Mouse (Mus musculus) neural tube, embryonic 14.5 days (tissue): ENCODE results near the gene Cd5. TPM values are rescaled to one million over a fixed set of nuclear protein-coding genes. Genes with fewer than 3 reads are reported as not detected.

Experiments
- ATAC-seq: fragments of 200-750 bp; cut with Nextera tagmentation; 2 replicates; pipeline ENCODE4 v1.8.0; 2017; ENCODE audit warnings: low read depth, mild to moderate bottlenecking, moderate TSS enrichment, moderate library complexity
- H3K27ac ChIP-seq: fragments of 300-500 bp; sonication (generic); 2 replicates; pipeline ENCODE4 v1.5.1; 2014; ENCODE audit warnings: low read depth, mild to moderate bottlenecking, control low read depth, low read length, moderate library complexity, mixed read lengths
- H3K27me3 ChIP-seq: fragments of 300-500 bp; sonication (generic); 2 replicates; pipeline ENCODE4 v1.6.1; 2014; ENCODE audit warnings: low read length; ENCODE audit not compliant: control insufficient read depth, insufficient read depth
- H3K36me3 ChIP-seq: fragments of 300-500 bp; sonication (generic); 2 replicates; pipeline ENCODE4 v1.6.1; 2014; ENCODE audit warnings: low read length, mixed read lengths; ENCODE audit not compliant: control insufficient read depth, insufficient read depth
- H3K4me1 ChIP-seq: fragments of 300-500 bp; sonication (generic); 2 replicates; pipeline ENCODE4 v1.6.1; 2014; ENCODE audit warnings: low read length; ENCODE audit not compliant: control insufficient read depth, insufficient read depth
- H3K4me2 ChIP-seq: fragments of 300-500 bp; sonication (generic); 2 replicates; pipeline ENCODE4 v1.6.1; 2014; ENCODE audit warnings: mild to moderate bottlenecking, low read depth, low read length, control low read depth
- H3K4me3 ChIP-seq: fragments of 300-500 bp; sonication (generic); 2 replicates; pipeline ENCODE4 v1.5.1; 2014; ENCODE audit warnings: low read depth, low read length, control low read depth, mixed read lengths
- H3K9ac ChIP-seq: fragments of 300-500 bp; sonication (generic); replicated peaks from 2 replicates; pipeline ENCODE4 v1.6.1; 2014; ENCODE audit warnings: low read depth, mild to moderate bottlenecking, control low read depth, low read length, mixed read lengths
- H3K9me3 ChIP-seq: fragments of 300-500 bp; sonication (generic); 2 replicates; pipeline ENCODE4 v1.6.1; 2016; ENCODE audit warnings: low read length; ENCODE audit not compliant: control insufficient read depth
- WGBS: fragments of 180-500 bp; shearing (Covaris S2); extraction: QIAGEN DNeasy Blood & Tissue Kit; methylation state at CpG from one replicate; pipeline ENCODE4 v1.1.7; 2014; 5-methylcytosine and 5-hydroxymethylcytosine counted together
- polyA plus RNA-seq: library from polyadenylated mRNA; unstranded; fragments of >200 nt; fragmentation: Nextera tagmentation; extraction: Ambion mirVana; gene quantifications from 2 replicates; pipeline ENCODE4 v1.2.1, GENCODE M21; 2014

Gene Cd5
- polyA plus RNA-seq, 1 experiment from 2014 or later = 0.44 TPM

GRCm38 (mm10) chr19:10739916-10740315, 1.1 kb upstream of the Cd5 start:
- Histone ChIP-seq H3K36me3 (no peaks in the 10 kb centered on the region), H3K4me2 (no peak overlapping the region), H3K9ac (no peak overlapping the region), H3K27ac (no peak overlapping the region), H3K4me1 (no peaks in the 10 kb centered on the region), H3K27me3 (no peaks in the 10 kb centered on the region), H3K9me3 (no peaks in the 10 kb centered on the region), H3K4me3 (no peak overlapping the region)
- 96% methylated on average over 4 of the region's 4 CpGs for WGBS
- no peak for ATAC-seq

DNA sequence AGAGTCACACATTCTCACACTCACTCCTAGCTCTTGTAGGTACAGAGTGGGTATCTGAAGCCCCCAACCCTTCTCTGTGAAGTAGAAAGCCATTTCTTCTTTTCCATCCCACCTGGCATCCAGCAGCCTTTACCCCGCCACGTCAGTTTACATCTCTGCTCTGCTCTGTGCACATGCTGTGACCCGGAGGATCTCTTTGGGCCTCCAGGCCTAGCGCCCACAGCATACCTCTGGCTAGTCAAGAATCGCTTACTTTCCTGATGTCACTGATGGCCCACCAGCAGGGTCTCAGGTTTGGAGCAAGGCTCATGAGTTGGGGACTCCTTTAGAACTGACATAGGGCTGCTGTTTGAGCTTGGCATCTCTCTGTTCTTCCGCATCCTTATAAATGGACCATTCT, 764 bp downstream of the Cd5 start:
- Histone ChIP-seq H3K27ac (no peak overlapping the region), H3K4me3 (no peak overlapping the region), H3K36me3 (no peaks in the 10 kb centered on the region), H3K4me1 (no peaks in the 10 kb centered on the region), H3K9me3 (no peaks in the 10 kb centered on the region), H3K4me2 (no peak overlapping the region), H3K9ac (no peak overlapping the region), H3K27me3 (no peaks in the 10 kb centered on the region)
- ATAC-seq = no peak
- 91% methylated on average over 6 of the region's 6 CpGs for WGBS

- Histone ChIP-seq H3K4me3 (no peak overlapping the region), H3K4me1 (no peaks in the 10 kb centered on the region), H3K4me2 (no peak overlapping the region), H3K27ac (no peak overlapping the region), H3K9ac (no peak overlapping the region), H3K27me3 (no peaks in the 10 kb centered on the region), H3K36me3 (no peaks in the 10 kb centered on the region), H3K9me3 (no peaks in the 10 kb centered on the region)
- no peak for ATAC-seq
- 96% methylated on average over 7 of the region's 7 CpGs for WGBS
These were observed 2.9 kb downstream of the Cd5 start for GRCm38 (mm10) chr19:10735861-10736260.

DNA sequence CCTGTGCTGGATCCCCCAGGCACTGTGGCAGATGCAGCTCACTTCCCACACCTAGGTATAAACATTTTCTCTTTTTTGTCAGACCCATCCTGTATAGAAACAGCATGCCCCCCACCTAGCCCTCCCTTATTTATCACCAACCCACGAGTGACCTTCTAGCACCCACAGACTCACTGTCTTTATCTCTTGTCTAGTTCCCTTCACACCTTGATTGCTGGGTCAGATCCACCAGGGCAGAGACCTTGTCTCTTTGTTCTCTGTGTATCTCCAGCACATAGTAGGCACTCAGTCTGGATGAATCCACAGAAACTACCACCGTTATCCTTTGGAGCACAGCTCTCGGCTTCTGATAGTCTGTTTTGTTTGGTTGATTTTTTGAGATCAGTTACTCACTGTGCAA, 3.7 kb downstream of the Cd5 start:
- H3K9me3 ChIP-seq = no peaks in the 10 kb centered on the region
- no peak overlapping the region for H3K9ac ChIP-seq
- 92% methylated on average over 3 of the region's 3 CpGs for WGBS
- H3K36me3 ChIP-seq = no peaks in the 10 kb centered on the region
- H3K4me2 ChIP-seq = no peak overlapping the region
- H3K4me3 ChIP-seq = no peak overlapping the region
- no peaks in the 10 kb centered on the region for H3K4me1 ChIP-seq
- ATAC-seq = no peak
- no peak overlapping the region for H3K27ac ChIP-seq
- H3K27me3 ChIP-seq = no peaks in the 10 kb centered on the region

DNA sequence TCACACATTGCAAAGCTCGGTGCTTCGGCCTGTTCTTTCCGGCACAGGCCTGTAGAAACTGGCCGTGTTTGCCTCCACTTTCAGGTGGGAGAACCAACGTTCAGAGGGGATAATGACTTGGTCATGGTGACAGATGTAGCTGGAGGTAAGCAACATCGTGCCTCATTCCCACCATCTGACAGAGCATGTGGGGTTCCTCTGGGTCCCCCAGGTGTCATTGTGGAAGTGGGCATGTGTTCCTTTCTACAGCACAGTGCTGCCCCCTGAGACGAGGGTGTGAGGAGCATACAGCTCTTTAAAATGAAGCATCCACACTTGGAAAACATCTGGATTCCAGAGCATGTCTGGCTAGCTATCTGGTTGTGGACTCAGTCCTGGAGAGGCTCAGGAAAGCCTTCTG, 4.2 kb downstream of the Cd5 start:
- Histone ChIP-seq H3K4me3 (no peak overlapping the region), H3K4me2 (no peak overlapping the region), H3K27ac (no peak overlapping the region), H3K9ac (no peak overlapping the region), H3K4me1 (no peaks in the 10 kb centered on the region), H3K9me3 (no peaks in the 10 kb centered on the region), H3K27me3 (no peaks in the 10 kb centered on the region), H3K36me3 (no peaks in the 10 kb centered on the region)
- WGBS = 83% methylated on average over 7 of the region's 7 CpGs
- no peak for ATAC-seq

DNA sequence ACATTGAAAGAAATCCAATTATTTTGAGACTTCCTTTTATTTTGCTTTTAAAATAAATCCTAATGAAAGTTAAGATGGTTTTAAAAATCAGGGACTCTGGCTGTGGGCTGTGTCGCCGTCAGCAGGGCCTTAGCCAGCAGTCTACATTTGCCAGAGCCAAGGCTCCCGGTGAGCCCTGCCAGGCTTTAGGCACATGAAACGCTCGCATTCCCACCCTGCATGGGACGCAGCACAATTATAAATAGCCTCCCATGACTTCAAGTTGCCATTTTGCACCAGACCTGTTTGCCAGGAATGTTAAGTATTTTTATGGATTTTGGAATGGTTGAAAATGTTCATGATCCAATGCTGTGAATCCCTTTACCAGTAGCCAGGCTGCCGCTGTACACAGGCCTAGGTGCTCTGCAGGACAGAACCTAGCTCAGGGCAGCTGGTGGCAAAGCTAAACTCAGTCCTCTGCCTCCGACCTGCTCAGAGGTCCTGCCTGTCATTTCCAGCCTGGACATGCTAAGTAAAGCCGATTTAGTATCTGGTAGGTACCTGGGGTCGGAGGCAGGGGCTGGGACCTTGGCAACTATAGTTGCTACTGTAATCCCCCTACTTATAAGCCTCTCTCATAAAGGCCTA, 5.2 kb downstream of the Cd5 start:
- no peaks in the 10 kb centered on the region for H3K4me1 ChIP-seq
- no peak overlapping the region for H3K4me3 ChIP-seq
- no peaks in the 10 kb centered on the region for H3K9me3 ChIP-seq
- no peak overlapping the region for H3K27ac ChIP-seq
- H3K9ac ChIP-seq = no peak overlapping the region
- H3K27me3 ChIP-seq = no peaks in the 10 kb centered on the region
- no peak overlapping the region for H3K4me2 ChIP-seq
- no peaks in the 10 kb centered on the region for H3K36me3 ChIP-seq
- WGBS = 87% methylated on average over 10 of the region's 10 CpGs
- no peak for ATAC-seq

GRCm38 (mm10) chr19:10732741-10733140, 6.1 kb downstream of the Cd5 start:
- no peak for ATAC-seq
- 97% methylated on average over 7 of the region's 7 CpGs for WGBS
- no peaks in the 10 kb centered on the region for H3K4me1 ChIP-seq
- H3K27ac ChIP-seq = no peak overlapping the region
- no peak overlapping the region for H3K4me3 ChIP-seq
- H3K36me3 ChIP-seq = no peaks in the 10 kb centered on the region
- no peak overlapping the region for H3K9ac ChIP-seq
- no peaks in the 10 kb centered on the region for H3K27me3 ChIP-seq
- H3K4me2 ChIP-seq = no peak overlapping the region
- H3K9me3 ChIP-seq = no peaks in the 10 kb centered on the region

GRCm38 (mm10) chr19:10731975-10732374, 6.8 kb downstream of the Cd5 start:
- no peak overlapping the region for H3K27ac ChIP-seq
- H3K27me3 ChIP-seq = no peaks in the 10 kb centered on the region
- ATAC-seq = no peak
- H3K9ac ChIP-seq = no peak overlapping the region
- no peaks in the 10 kb centered on the region for H3K36me3 ChIP-seq
- no peaks in the 10 kb centered on the region for H3K4me1 ChIP-seq
- no peak overlapping the region for H3K4me2 ChIP-seq
- no peak overlapping the region for H3K4me3 ChIP-seq
- no peaks in the 10 kb centered on the region for H3K9me3 ChIP-seq
- 95% methylated on average over 7 of the region's 7 CpGs for WGBS

DNA sequence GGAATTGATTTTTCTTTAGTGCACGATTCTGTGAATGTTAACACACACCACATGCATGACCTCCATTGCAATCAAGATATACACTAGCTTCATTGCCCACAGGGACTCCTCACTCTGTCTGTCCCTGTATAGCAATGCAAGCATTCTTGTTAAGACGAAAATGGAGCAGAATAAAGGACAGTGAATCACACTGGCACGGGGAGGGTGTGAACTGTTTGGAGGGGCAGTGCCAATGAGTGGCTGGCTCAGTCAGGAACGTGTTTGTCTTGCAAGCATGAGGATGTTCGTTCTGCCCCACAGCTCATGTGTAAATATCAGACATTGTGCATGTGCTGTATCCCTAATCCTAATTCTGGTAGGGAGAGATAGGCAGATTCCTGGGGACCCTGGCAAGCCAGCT, 8.3 kb downstream of the Cd5 start:
- H3K36me3 ChIP-seq = no peaks in the 10 kb centered on the region
- H3K4me3 ChIP-seq = no peak overlapping the region
- H3K27me3 ChIP-seq = no peaks in the 10 kb centered on the region
- H3K9ac ChIP-seq = no peak overlapping the region
- H3K9me3 ChIP-seq = no peaks in the 10 kb centered on the region
- H3K4me2 ChIP-seq = no peak overlapping the region
- no peaks in the 10 kb centered on the region for H3K4me1 ChIP-seq
- H3K27ac ChIP-seq = no peak overlapping the region
- no peak for ATAC-seq
- 64% methylated on average over 5 of the region's 5 CpGs for whole genome bisulfite sequencing
